Mouse (Mus musculus) kidney, postnatal 0 days (tissue): ENCODE measurements around the gene Spg11. TPM values are rescaled to one million over a fixed set of nuclear protein-coding genes. Genes with fewer than 3 reads are reported as not detected.
"Not testable (repeated sequence)": the region's sequence is repeated elsewhere in the genome, so short reads cannot be mapped to it uniquely, and the experiment has no call there.

ENCODE experiments used
- ATAC-seq: fragments of 200-750 bp; cut with Nextera tagmentation; replicated peaks from 2 replicates; pipeline ENCODE4 v1.8.0; 2017; ENCODE audit warnings: low read depth, moderate number of reproducible peaks, moderate TSS enrichment, moderate library complexity; ENCODE audit not compliant: low FRiP score
- DNase-seq: peaks from one replicate; pipeline ENCODE4 v3.0.0-alpha.2; 2016; ENCODE audit warnings: low spot score
- H3K27ac ChIP-seq: fragments of 300-500 bp; sonication (generic); 2 replicates; pipeline ENCODE4 v1.5.1; 2014; ENCODE audit warnings: mild to moderate bottlenecking
- H3K27me3 ChIP-seq: fragments of 300-500 bp; sonication (generic); 2 replicates; pipeline ENCODE4 v1.6.1; 2014; ENCODE audit warnings: low read length, mixed read lengths; ENCODE audit not compliant: insufficient read depth
- H3K36me3 ChIP-seq: fragments of 300-500 bp; sonication (generic); 2 replicates; pipeline ENCODE4 v1.6.1; 2014; ENCODE audit warnings: low read length, mixed read lengths; ENCODE audit not compliant: insufficient read depth
- H3K4me1 ChIP-seq: fragments of 300-500 bp; sonication (generic); replicated peaks from 2 replicates; pipeline ENCODE4 v1.6.1; 2014; ENCODE audit warnings: antibody characterized with exemption, low read length, mixed read lengths; ENCODE audit not compliant: insufficient read depth
- H3K4me2 ChIP-seq: fragments of 300-500 bp; sonication (generic); 2 replicates; pipeline ENCODE4 v1.6.1; 2014; ENCODE audit warnings: mild to moderate bottlenecking, low read length, moderate library complexity, mixed read lengths
- H3K4me3 ChIP-seq: fragments of 300-500 bp; sonication (generic); replicated peaks from 2 replicates; pipeline ENCODE4 v1.5.1; 2014; ENCODE audit warnings: low read depth, low read length
- H3K9ac ChIP-seq: fragments of 300-500 bp; sonication (generic); 2 replicates; pipeline ENCODE4 v1.6.1; 2014; ENCODE audit warnings: low read depth, low read length
- H3K9me3 ChIP-seq: fragments of 300-500 bp; sonication (generic); replicated peaks from 2 replicates; pipeline ENCODE4 v1.6.1; 2016; ENCODE audit warnings: low read length, inconsistent platforms, mixed read lengths
- CTCF ChIP-seq: IDR thresholded peaks from 2 replicates; pipeline ENCODE4 v1.5.1; 2016; ENCODE audit warnings: antibody characterized with exemption, low read depth, mild to moderate bottlenecking, moderate library complexity
- WGBS: fragments of 180-500 bp; shearing (Covaris S2); extraction: QIAGEN DNeasy Blood & Tissue Kit; methylation state at CpG from one replicate; pipeline ENCODE4 v1.1.7; 2014; 5-methylcytosine and 5-hydroxymethylcytosine counted together
- polyA plus RNA-seq: library from polyadenylated mRNA; unstranded; fragments of >200 nt; fragmentation: Nextera tagmentation; extraction: Ambion mirVana; gene quantifications from 2 replicates; pipeline ENCODE4 v1.2.1, GENCODE M21; 2015

The Spg11 gene
- polyA plus RNA-seq, 1 experiment from 2014 or later: 6.0 TPM

GRCm38 (mm10) chr2:122116888-122117287 lies 1.3 kb downstream of the Spg11 start:
- Histone ChIP-seq H3K9ac (no peak overlapping the region), H3K36me3 (peaks cover 15% of the 10 kb centered on the region; the same call in 1 of the 2 replicates), H3K4me1 (no peaks in the 10 kb centered on the region), H3K4me3 (no peak overlapping the region), H3K27ac (no peak overlapping the region), H3K4me2 (no peak overlapping the region), H3K27me3 (no peaks in the 10 kb centered on the region), H3K9me3 (no peaks in the 10 kb centered on the region)
- no peak for TF ChIP-seq CTCF
- WGBS: 90% methylated on average over 2 of the region's 2 CpGs
- no peak for ATAC-seq
- no peak for DNase-seq

- no peak overlapping the region for H3K27ac ChIP-seq
- no peak overlapping the region for H3K9ac ChIP-seq
- WGBS: 61% methylated on average over 4 of the region's 4 CpGs
- no peak overlapping the region for H3K4me3 ChIP-seq
- H3K36me3 ChIP-seq: peaks cover 33% of the 10 kb centered on the region
- DNase-seq (peak; percentile 56), ATAC-seq (no peak)
- no peaks in the 10 kb centered on the region for H3K9me3 ChIP-seq
- no peak for TF ChIP-seq CTCF
- H3K4me1 ChIP-seq: no peaks in the 10 kb centered on the region
- no peaks in the 10 kb centered on the region for H3K27me3 ChIP-seq
- no peak overlapping the region for H3K4me2 ChIP-seq
Observed at GRCm38 (mm10) chr2:122109714-122110113, 8.5 kb downstream of the Spg11 start.

- Histone ChIP-seq H3K9me3 (no peaks in the 10 kb centered on the region), H3K4me2 (no peak overlapping the region), H3K4me1 (no peaks in the 10 kb centered on the region), H3K27ac (no peak overlapping the region), H3K4me3 (no peak overlapping the region), H3K27me3 (no peaks in the 10 kb centered on the region), H3K36me3 (peaks cover 24% of the 10 kb centered on the region), H3K9ac (no peak overlapping the region)
- no peak for ATAC-seq
- WGBS: 66% methylated on average over 14 of the region's 14 CpGs
- DNase-seq: no peak
- TF ChIP-seq CTCF: no peak
Observed at GRCm38 (mm10) chr2:122108101-122108500, 10.1 kb downstream of the Spg11 start.

- no peak for DNase-seq
- Histone ChIP-seq H3K27me3 (no peaks in the 10 kb centered on the region), H3K9me3 (no peaks in the 10 kb centered on the region), H3K4me2 (no peak overlapping the region), H3K4me1 (no peaks in the 10 kb centered on the region), H3K4me3 (no peak overlapping the region), H3K36me3 (peaks cover 30% of the 10 kb centered on the region), H3K9ac (no peak overlapping the region), H3K27ac (no peak overlapping the region)
- no peak for ATAC-seq
- peak; percentile 44 for TF ChIP-seq CTCF
Observed at GRCm38 (mm10) chr2:122102070-122102469, 16.1 kb downstream of the Spg11 start.

GRCm38 (mm10) chr2:122097686-122098085 lies 20.5 kb downstream of the Spg11 start:
- not testable (repeated sequence) for H3K4me2 ChIP-seq, ATAC-seq, H3K9ac ChIP-seq, H3K4me3 ChIP-seq, DNase-seq, H3K27ac ChIP-seq, H3K9me3 ChIP-seq, H3K4me1 ChIP-seq, H3K27me3 ChIP-seq
- WGBS: 88% methylated on average over 5 of the region's 5 CpGs
- H3K36me3 ChIP-seq: peaks cover 48% of the 10 kb centered on the region

GRCm38 (mm10) chr2:122093844-122094243 lies 24.3 kb downstream of the Spg11 start:
- Histone ChIP-seq H3K9me3 (no peaks in the 10 kb centered on the region), H3K27ac (no peak overlapping the region), H3K36me3 (peaks cover 50% of the 10 kb centered on the region), H3K4me2 (no peak overlapping the region), H3K4me3 (no peak overlapping the region), H3K9ac (no peak overlapping the region), H3K27me3 (no peaks in the 10 kb centered on the region), H3K4me1 (no peaks in the 10 kb centered on the region)
- ATAC-seq: no peak
- 90% methylated on average over 4 of the region's 4 CpGs for WGBS
- no peak for TF ChIP-seq CTCF
- DNase-seq: no peak

- Histone ChIP-seq H3K4me2 (no peak overlapping the region), H3K4me3 (no peak overlapping the region), H3K4me1 (no peaks in the 10 kb centered on the region; the same call in 1 of the 2 replicates), H3K9me3 (no peaks in the 10 kb centered on the region), H3K27ac (no peak overlapping the region), H3K36me3 (peaks cover 36% of the 10 kb centered on the region), H3K9ac (no peak overlapping the region), H3K27me3 (no peaks in the 10 kb centered on the region)
- TF ChIP-seq CTCF: no peak
- ATAC-seq (no peak), DNase-seq (peak; percentile 43)
- 72% methylated on average over 4 of the region's 4 CpGs for WGBS
Observed at GRCm38 (mm10) chr2:122086446-122086845, 31.7 kb downstream of the Spg11 start.
